Mouse (Mus musculus) c-Kit-negative CD71-positive TER-119-positive erythroid progenitor cells, embryonic 14.5 days (primary cell): ENCODE results near the gene Rgs9bp.
"Not testable (repeated sequence)": the region's sequence is repeated elsewhere in the genome, so short reads cannot be mapped to it uniquely, and the experiment has no call there.

Experiments
- DNase-seq: peaks from one replicate; pipeline ENCODE4 v3.0.0-alpha.2; 2013; ENCODE audit warnings: low read depth, low spot score

Gene Rgs9bp

DNA sequence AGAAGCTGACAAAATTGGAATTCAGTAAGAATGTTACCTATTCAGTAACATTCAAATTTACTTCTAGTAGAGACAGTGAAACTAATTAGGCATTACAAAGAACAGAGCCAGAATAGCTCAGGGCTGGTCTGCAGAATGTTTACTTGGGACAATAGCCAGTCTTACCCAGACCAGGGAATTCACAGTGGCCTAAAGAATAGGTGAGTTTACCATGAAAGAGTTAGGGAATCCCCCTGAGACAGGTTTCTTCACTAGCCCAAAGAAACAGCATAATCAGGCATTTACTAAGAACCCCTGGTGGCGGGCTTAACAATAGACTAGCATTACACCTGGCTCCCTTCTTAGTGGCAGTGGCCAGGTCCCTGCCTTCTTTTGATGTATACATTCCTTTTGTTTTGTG lies 54.8 kb downstream of the Rgs9bp start:
- DNase-seq = not testable (repeated sequence)

- no peak for DNase-seq
Measured at GRCm38 (mm10) chr7:35530026-35530425, 55.4 kb downstream of the Rgs9bp start.
